Mouse (Mus musculus) cortical plate, adult 2 months (tissue): ENCODE measurements around the gene Rhbdf2. TPM values are rescaled to one million over a fixed set of nuclear protein-coding genes. Genes with fewer than 3 reads are reported as not detected.

Experiments used
- H3K27ac ChIP-seq: fragments of 200-500 bp; 2 replicates; pipeline ENCODE4 v1.5.1; 2012; ENCODE audit warnings: low read length, control low read depth, inconsistent platforms; ENCODE audit not compliant: insufficient read depth
- H3K4me1 ChIP-seq: fragments of 200-500 bp; 2 replicates; pipeline ENCODE4 v1.6.1; 2011; ENCODE audit warnings: low read length; ENCODE audit not compliant: control insufficient read depth, insufficient read depth
- H3K4me3 ChIP-seq: fragments of 200-500 bp; 2 replicates; pipeline ENCODE4 v1.5.1; 2011; ENCODE audit warnings: mild to moderate bottlenecking, low read length, control low read depth; ENCODE audit not compliant: insufficient read depth
- CTCF ChIP-seq: fragments of 200-500 bp; IDR thresholded peaks from 2 replicates; pipeline ENCODE4 v1.5.1; 2011; ENCODE audit warnings: mild to moderate bottlenecking, control low read depth, low read length; ENCODE audit not compliant: insufficient read depth; ENCODE audit errors: extremely low read depth
- POLR2A ChIP-seq: fragments of 200-500 bp; IDR thresholded peaks from 2 replicates; pipeline ENCODE4 v1.6.1; 2011; ENCODE audit warnings: mild to moderate bottlenecking, low read length, control low read depth; ENCODE audit not compliant: insufficient read depth; ENCODE audit errors: extremely low read depth
- polyA plus RNA-seq: library from polyadenylated mRNA; depleted of rRNA; stranded (reverse); fragments of >200 nt; gene quantifications from 2 replicates; pipeline ENCODE4 v1.2.3, GENCODE M21; 2012

The Rhbdf2 gene
- polyA plus RNA-seq, 1 experiment: 2.1 TPM

GRCm38 (mm10) chr11:116580031-116580652, 46.7 kb downstream of the Rhbdf2 start:
- Histone ChIP-seq H3K4me1 (peaks cover 11% of the 10 kb centered on the region), H3K4me3 (peak overlapping the region; percentile 73), H3K27ac (peak overlapping the region; percentile 68)
- no peak for TF ChIP-seq CTCF
- TF ChIP-seq POLR2A: no peak

- peak overlapping the region; percentile 73; the same call in 1 of the 2 replicates for H3K4me3 ChIP-seq
Observed at GRCm38 (mm10) chr11:116579280-116579679, 47.5 kb downstream of the Rhbdf2 start.

DNA sequence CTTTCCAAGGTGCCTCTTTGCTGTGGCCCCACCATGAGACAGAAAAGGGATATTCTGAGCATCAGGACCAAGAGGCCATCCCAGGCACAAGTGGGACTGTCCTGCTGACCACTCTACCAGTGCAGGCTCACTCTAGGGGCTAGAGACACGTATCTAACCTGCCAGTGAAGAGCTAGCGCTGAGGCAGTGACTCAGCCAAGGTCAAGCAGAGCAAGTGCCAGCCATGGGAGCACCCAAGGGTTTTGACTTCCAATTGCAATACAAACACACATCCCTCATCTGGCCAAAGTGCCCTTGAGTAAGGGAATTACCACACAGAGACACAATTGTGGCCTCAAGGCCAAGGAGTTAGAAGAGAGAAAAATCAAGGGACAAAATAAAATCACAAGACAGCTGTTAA, 51.4 kb downstream of the Rhbdf2 start:
- TF ChIP-seq POLR2A (no peak), CTCF (no peak)
- peaks cover 34% of the 10 kb centered on the region for H3K4me1 ChIP-seq
- H3K4me3 ChIP-seq: no peak overlapping the region

More at GRCm38 (mm10) chr11:116579280-116579679, 47.5 kb downstream of the Rhbdf2 start:
- Histone ChIP-seq H3K27ac (no peak overlapping the region), H3K4me1 (peaks cover 13% of the 10 kb centered on the region)
- no peak for TF ChIP-seq POLR2A
- no peak for TF ChIP-seq CTCF

GRCm38 (mm10) chr11:116574982-116575381, 51.8 kb downstream of the Rhbdf2 start:
- TF ChIP-seq POLR2A (no peak), CTCF (no peak)
- peaks cover 34% of the 10 kb centered on the region for H3K4me1 ChIP-seq

More for the DNA sequence above, 51.4 kb downstream of the Rhbdf2 start:
- no peak overlapping the region for H3K27ac ChIP-seq

DNA sequence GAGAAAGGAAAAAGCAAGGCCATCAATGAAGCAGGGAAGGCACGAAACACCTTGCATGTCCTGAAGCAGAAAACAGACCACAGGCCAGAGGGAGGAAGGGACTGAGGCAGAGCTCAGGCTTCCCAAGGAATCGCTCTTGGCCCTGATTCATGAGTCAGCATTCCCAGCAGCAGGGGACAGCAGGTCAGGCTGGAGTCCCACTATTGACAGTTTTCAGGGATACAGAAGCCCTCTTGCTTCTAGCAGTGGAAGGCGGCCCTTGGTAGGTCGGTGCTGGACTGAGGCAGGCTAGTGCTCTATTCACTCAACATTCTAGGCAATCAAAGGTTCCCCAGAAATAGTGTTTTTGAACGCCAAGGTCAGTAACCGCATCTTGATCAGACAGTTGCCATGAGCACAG, 52.3 kb downstream of the Rhbdf2 start:
- TF ChIP-seq CTCF (no peak), POLR2A (no peak)
- H3K4me3 ChIP-seq: no peak overlapping the region
- peaks cover 33% of the 10 kb centered on the region for H3K4me1 ChIP-seq
- no peak overlapping the region for H3K27ac ChIP-seq

More at GRCm38 (mm10) chr11:116574982-116575381, 51.8 kb downstream of the Rhbdf2 start:
- H3K4me3 ChIP-seq: no peak overlapping the region
- no peak overlapping the region for H3K27ac ChIP-seq

DNA sequence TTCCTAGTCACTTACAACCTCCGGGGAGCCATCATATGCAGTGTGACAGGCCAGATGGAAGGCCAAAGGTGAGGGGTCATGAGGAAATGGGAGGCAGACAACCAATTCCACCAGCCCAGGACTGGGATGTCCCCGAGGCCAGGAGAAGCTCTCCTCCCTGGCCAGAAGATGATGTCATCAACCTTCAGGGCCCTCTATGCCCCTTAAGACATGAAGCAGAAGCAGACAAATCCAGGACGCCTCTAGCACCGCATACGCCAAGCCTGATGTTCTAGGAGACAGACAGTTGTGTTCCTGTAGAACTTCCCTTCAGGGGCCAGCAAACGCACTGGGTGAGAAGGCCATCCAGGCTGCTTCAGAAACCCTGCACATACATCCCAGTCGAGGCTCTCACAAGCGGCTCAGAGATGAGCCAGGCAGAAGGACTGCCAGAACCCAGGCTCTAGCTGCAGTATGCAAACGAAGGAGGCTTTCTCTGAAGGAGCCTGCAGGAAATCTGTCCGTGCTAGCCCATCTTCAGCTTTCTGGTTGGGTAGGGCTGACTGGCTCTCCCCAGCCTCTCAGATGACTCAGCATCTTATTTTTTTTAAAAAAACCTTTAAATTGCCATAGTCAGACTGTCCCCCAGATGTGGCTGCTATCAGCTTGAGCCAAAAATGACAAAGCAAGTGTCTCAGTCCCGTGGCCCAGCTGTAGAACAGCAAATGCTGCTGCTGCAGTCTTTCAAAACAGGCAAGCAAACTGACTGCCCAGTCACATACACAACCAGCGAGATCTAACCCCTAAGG, 53.9 kb downstream of the Rhbdf2 start:
- Histone ChIP-seq H3K27ac (peak overlapping the region; percentile 12; the same call in 1 of the 2 replicates), H3K4me1 (peaks cover 29% of the 10 kb centered on the region)
- TF ChIP-seq POLR2A (0 out of 2 replicates have a peak, but pooled peaks have one; percentile 24), CTCF (no peak)

GRCm38 (mm10) chr11:116571767-116572679, 54.8 kb downstream of the Rhbdf2 start:
- H3K27ac ChIP-seq: no peak overlapping the region
- TF ChIP-seq POLR2A (no peak), CTCF (no peak)

More for the DNA sequence above, 53.9 kb downstream of the Rhbdf2 start:
- H3K4me3 ChIP-seq: no peak overlapping the region

GRCm38 (mm10) chr11:116570821-116571220, 56.0 kb downstream of the Rhbdf2 start:
- no peak for TF ChIP-seq POLR2A
- TF ChIP-seq CTCF: no peak
- H3K4me1 ChIP-seq: peaks cover 23% of the 10 kb centered on the region
- H3K4me3 ChIP-seq: no peak overlapping the region
- H3K27ac ChIP-seq: no peak overlapping the region

More at GRCm38 (mm10) chr11:116571767-116572679, 54.8 kb downstream of the Rhbdf2 start:
- no peak overlapping the region for H3K4me3 ChIP-seq
- peaks cover 29% of the 10 kb centered on the region for H3K4me1 ChIP-seq

DNA sequence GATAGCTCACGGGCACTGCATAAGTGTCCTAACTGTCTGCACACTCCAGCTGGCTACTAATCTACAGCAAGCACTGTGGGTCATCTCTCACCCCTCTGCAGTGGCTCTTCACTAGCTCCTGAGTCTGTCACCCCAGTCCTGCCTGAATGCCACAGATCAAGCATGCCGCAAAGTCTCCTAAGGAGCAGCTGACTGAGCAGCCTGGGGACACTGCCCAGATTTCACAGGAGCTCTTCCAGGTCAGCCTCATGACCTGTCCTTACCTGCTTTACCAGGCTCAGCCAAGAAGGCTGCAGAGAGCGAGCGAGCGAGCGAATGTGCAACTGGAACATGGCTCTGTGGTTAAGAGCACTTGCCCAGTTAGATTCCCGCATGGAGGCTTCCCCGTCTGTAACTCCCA, 59.3 kb downstream of the Rhbdf2 start:
- no peak for TF ChIP-seq CTCF
- no peak for TF ChIP-seq POLR2A
- Histone ChIP-seq H3K27ac (no peak overlapping the region), H3K4me1 (peaks cover 15% of the 10 kb centered on the region), H3K4me3 (no peak overlapping the region)
